11 mouse cellular contexts compared by ENCODE assay signal in the genomic region with DNA sequence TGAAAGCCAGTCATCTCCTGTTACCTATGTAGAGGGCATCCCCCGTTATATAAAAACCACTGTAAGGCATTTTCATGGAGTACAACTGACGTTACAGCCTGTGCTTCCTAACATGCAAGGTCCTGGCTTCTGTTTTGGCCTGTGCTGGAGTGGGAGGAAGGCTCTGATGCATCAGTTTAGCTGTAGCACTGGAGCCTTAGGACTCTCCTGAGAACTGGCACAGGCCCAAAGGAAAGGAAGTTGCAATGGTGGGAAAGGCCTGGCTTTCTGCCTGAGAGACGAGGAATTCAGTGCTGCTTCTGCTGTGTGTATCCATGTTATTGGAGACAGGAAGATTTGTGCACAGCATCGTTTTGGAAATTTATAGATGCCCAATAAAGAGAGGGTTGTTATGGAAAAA.
DNase-seq lines count a peak whose midpoint lies in the region; ATAC-seq and TF ChIP-seq lines count a peak whose summit lies in the region.
"Had no signal": no experiment of that assay in that cellular context is flagged by ENCODE, and none has a peak within 500 bp of the region (broad histone marks: within the 10 kb centered on the region; RNA-seq: fewer than 3 reads in every experiment).

No protein-coding gene starts in this region.

- no peak for ATAC-seq in intestine, embryonic 15.5 days
- ATAC-seq in intestine, postnatal 0 days = no peak
- ATAC-seq in inflammation-experienced regulatory T-cells, adult 6 months = no peak

- no peaks in the 10 kb centered on the region for H3K36me3 ChIP-seq in intestine, embryonic 15.5 days
- H3K36me3 ChIP-seq in intestine, postnatal 0 days (ENCODE audit: control insufficient read depth, insufficient read depth) = no peaks in the 10 kb centered on the region
- H3K36me3 ChIP-seq: liver, embryonic 13.5 days had no signal

- peak; percentile 42 to 44 for DNase-seq in right cerebral cortex, postnatal 10 days (ENCODE audit: low spot score in 2 of 2)
- DNase-seq in right cerebral cortex, postnatal 36 days (ENCODE audit: low spot score in 2 of 2) = no peak
- peak; percentile 72 for DNase-seq in kidney, postnatal 10 days
- DNase-seq in liver = no peak
- DNase-seq: cerebellum, adult 2 months; liver, embryonic 13.5 days had no signal

- H3K4me3 ChIP-seq in intestine, embryonic 15.5 days (replicated peaks) = no peak overlapping the region
- no peak overlapping the region for H3K4me3 ChIP-seq in intestine, postnatal 0 days (ENCODE audit: low read depth, low read length)
- H3K4me3 ChIP-seq: heart, adult 2 months; liver, embryonic 13.5 days had no signal

- 55% methylated on average over 4 of the region's 4 CpGs for WGBS in intestine, embryonic 15.5 days
- 66% methylated on average over 4 of the region's 4 CpGs for WGBS in intestine, postnatal 0 days

- no peak for TF ChIP-seq CTCF in intestine, postnatal 0 days (IDR thresholded peaks at IDR 0.05; ENCODE audit: low read depth)

- no peak overlapping the region for H3K9ac ChIP-seq in intestine, embryonic 15.5 days
- no peak overlapping the region for H3K9ac ChIP-seq in intestine, postnatal 0 days (ENCODE audit: low read depth, low read length)
- H3K9ac ChIP-seq: hindbrain, embryonic 14.5 days; liver, embryonic 13.5 days had no signal

- H3K27me3 ChIP-seq in intestine, embryonic 15.5 days (replicated peaks) = no peaks in the 10 kb centered on the region
- H3K27me3 ChIP-seq in intestine, postnatal 0 days (replicated peaks; ENCODE audit: control insufficient read depth, insufficient read depth, low read length) = no peaks in the 10 kb centered on the region
- H3K27me3 ChIP-seq: liver, embryonic 13.5 days had no signal

- 0 out of 2 replicates have a peak overlapping the region, but pooled peaks have one; percentile 13 for H3K27ac ChIP-seq in intestine, embryonic 15.5 days
- H3K27ac ChIP-seq in intestine, postnatal 0 days (ENCODE audit: low read depth, low read length) = no peak overlapping the region
- H3K27ac ChIP-seq: heart, adult 2 months; hindbrain, embryonic 14.5 days; liver, embryonic 13.5 days had no signal

- H3K9me3 ChIP-seq in intestine, embryonic 15.5 days = no peaks in the 10 kb centered on the region
- no peaks in the 10 kb centered on the region for H3K9me3 ChIP-seq in intestine, postnatal 0 days (ENCODE audit: control insufficient read depth)
- H3K9me3 ChIP-seq: liver, embryonic 13.5 days had no signal

- peaks cover 4% of the 10 kb centered on the region; the same call in 1 of the 2 replicates for H3K4me1 ChIP-seq in intestine, embryonic 15.5 days (replicated peaks)
- no peaks in the 10 kb centered on the region for H3K4me1 ChIP-seq in intestine, postnatal 0 days (replicated peaks; ENCODE audit: control insufficient read depth, insufficient read depth, low read length)
- H3K4me1 ChIP-seq: liver, embryonic 13.5 days had no signal

- H3K4me2 ChIP-seq in intestine, embryonic 15.5 days (replicated peaks) = no peak overlapping the region
- H3K4me2 ChIP-seq in intestine, postnatal 0 days (replicated peaks; ENCODE audit: low read depth) = no peak overlapping the region
- H3K4me2 ChIP-seq: hindbrain, embryonic 14.5 days; liver, embryonic 13.5 days had no signal

Comparison
In these comparisons a context has a peak if more than half of its experiments do, and no peak if none do; other contexts are left out.
1. DNase-seq: peak in right cerebral cortex, postnatal 10 days (2 of 2) and kidney, postnatal 10 days (single experiment); none in right cerebral cortex, postnatal 36 days (0 of 2) and liver (single experiment).